Mouse (Mus musculus): ENCODE results near the gene Spast. TPM values are rescaled to one million over a fixed set of nuclear protein-coding genes. Genes with fewer than 3 reads are reported as not detected.

Gene Spast
- polyA plus RNA-seq, 1 experiment = 14.3 TPM

- Histone ChIP-seq H3K27me3 (ENCODE audit: control insufficient read depth, insufficient read depth, insufficient read length) (no peaks in the 10 kb centered on the region), H3K4me2 (ENCODE audit: low read depth) (no peak overlapping the region), H3K36me3 (ENCODE audit: control insufficient read depth, insufficient read depth) (no peaks in the 10 kb centered on the region), H3K4me3 (no peak overlapping the region), H3K79me2 (ENCODE audit: control insufficient read depth, insufficient read depth) (no peaks in the 10 kb centered on the region), H3ac (ENCODE audit: control insufficient read depth, insufficient read length) (no peak overlapping the region)
- TF ChIP-seq USF1 (IDR thresholded peaks at IDR 0.05; ENCODE audit: low read depth) (no peak), MAX (IDR thresholded peaks at IDR 0.05; ENCODE audit: low read depth) (no peak), CEBPB (IDR thresholded peaks at IDR 0.05; ENCODE audit: insufficient read depth, poor library complexity, severe bottlenecking) (no peak), E2F4 (IDR thresholded peaks at IDR 0.05; ENCODE audit: insufficient read depth) (no peak), SRF (IDR thresholded peaks at IDR 0.05; ENCODE audit: control insufficient read depth, insufficient read length, low read depth) (no peak), TCF12 (IDR thresholded peaks at IDR 0.05; ENCODE audit: insufficient read depth, poor library complexity, severe bottlenecking) (no peak), POLR2AphosphoS2 (IDR thresholded peaks at IDR 0.05; ENCODE audit: insufficient read length, low read depth) (no peak), MYOG (IDR thresholded peaks at IDR 0.05; ENCODE audit: control insufficient read depth in 1 of 3, insufficient read depth in 1 of 3, insufficient read length in 2 of 3, low read depth in 2 of 3) (no peak), MYOD1 (IDR thresholded peaks at IDR 0.05; ENCODE audit: control insufficient read depth in 1 of 3, insufficient read length in 2 of 3, low read depth in 2 of 3) (no peak), TCF3 (IDR thresholded peaks at IDR 0.05; ENCODE audit: insufficient read length, low read depth) (no peak), POLR2A (IDR thresholded peaks at IDR 0.05; ENCODE audit: insufficient read length, low read depth) (no peak), REST (IDR thresholded peaks at IDR 0.05; ENCODE audit: insufficient read depth, insufficient read length) (no peak)
Observed at GRCm38 (mm10) chr17:74300089-74300488, 38.7 kb upstream of the Spast start.

GRCm38 (mm10) chr17:74304060-74304459 is 34.7 kb upstream of the Spast start:
- Histone ChIP-seq H3K27me3 (ENCODE audit: control insufficient read depth, insufficient read depth, insufficient read length) (no peaks in the 10 kb centered on the region), H3K79me2 (ENCODE audit: control insufficient read depth, insufficient read depth) (no peaks in the 10 kb centered on the region), H3K4me3 (no peak overlapping the region), H3ac (ENCODE audit: control insufficient read depth, insufficient read length) (no peak overlapping the region), H3K4me2 (ENCODE audit: low read depth) (no peak overlapping the region), H3K36me3 (ENCODE audit: control insufficient read depth, insufficient read depth) (peaks cover 12% of the 10 kb centered on the region)
- TF ChIP-seq MYOD1 (IDR thresholded peaks at IDR 0.05; ENCODE audit: control insufficient read depth in 1 of 3, insufficient read length in 2 of 3, low read depth in 2 of 3) = no peak
- TF ChIP-seq TCF3 (IDR thresholded peaks at IDR 0.05; ENCODE audit: insufficient read length, low read depth) = no peak
- TF ChIP-seq TCF12 (IDR thresholded peaks at IDR 0.05; ENCODE audit: insufficient read depth, poor library complexity, severe bottlenecking) = no peak
- no peak for TF ChIP-seq POLR2A (IDR thresholded peaks at IDR 0.05; ENCODE audit: insufficient read length, low read depth)

- TF ChIP-seq CEBPB (IDR thresholded peaks at IDR 0.05; ENCODE audit: insufficient read depth, poor library complexity, severe bottlenecking) (no peak), SRF (IDR thresholded peaks at IDR 0.05; ENCODE audit: control insufficient read depth, insufficient read length, low read depth) (no peak), POLR2AphosphoS2 (IDR thresholded peaks at IDR 0.05; ENCODE audit: insufficient read length, low read depth) (no peak), MYOG (IDR thresholded peaks at IDR 0.05; ENCODE audit: control insufficient read depth in 1 of 3, insufficient read depth in 1 of 3, insufficient read length in 2 of 3, low read depth in 2 of 3) (no peak), TCF12 (IDR thresholded peaks at IDR 0.05; ENCODE audit: insufficient read depth, poor library complexity, severe bottlenecking) (no peak), USF1 (IDR thresholded peaks at IDR 0.05; ENCODE audit: low read depth) (no peak), MYOD1 (IDR thresholded peaks at IDR 0.05; ENCODE audit: control insufficient read depth in 1 of 3, insufficient read length in 2 of 3, low read depth in 2 of 3) (no peak), E2F4 (IDR thresholded peaks at IDR 0.05; ENCODE audit: insufficient read depth) (no peak), REST (IDR thresholded peaks at IDR 0.05; ENCODE audit: insufficient read depth, insufficient read length) (no peak), POLR2A (IDR thresholded peaks at IDR 0.05; ENCODE audit: insufficient read length, low read depth) (no peak), TCF3 (IDR thresholded peaks at IDR 0.05; ENCODE audit: insufficient read length, low read depth) (no peak), MAX (IDR thresholded peaks at IDR 0.05; ENCODE audit: low read depth) (no peak)
- H3ac ChIP-seq (ENCODE audit: control insufficient read depth, insufficient read length) = no peak overlapping the region
- no peaks in the 10 kb centered on the region for H3K79me2 ChIP-seq (ENCODE audit: control insufficient read depth, insufficient read depth)
- no peak overlapping the region for H3K4me3 ChIP-seq
- no peaks in the 10 kb centered on the region for H3K27me3 ChIP-seq (ENCODE audit: control insufficient read depth, insufficient read depth, insufficient read length)
- peaks cover 12% of the 10 kb centered on the region for H3K36me3 ChIP-seq (ENCODE audit: control insufficient read depth, insufficient read depth)
- H3K4me2 ChIP-seq (ENCODE audit: low read depth) = no peak overlapping the region
Observed at GRCm38 (mm10) chr17:74305616-74306015, 33.2 kb upstream of the Spast start.

GRCm38 (mm10) chr17:74306021-74306420 is 32.8 kb upstream of the Spast start:
- no peak overlapping the region for H3K4me3 ChIP-seq
- H3K36me3 ChIP-seq (ENCODE audit: control insufficient read depth, insufficient read depth) = peaks cover 12% of the 10 kb centered on the region
- H3K27me3 ChIP-seq (ENCODE audit: control insufficient read depth, insufficient read depth, insufficient read length) = no peaks in the 10 kb centered on the region
- H3K79me2 ChIP-seq (ENCODE audit: control insufficient read depth, insufficient read depth) = no peaks in the 10 kb centered on the region
- H3K4me2 ChIP-seq (ENCODE audit: low read depth) = no peak overlapping the region
- TF ChIP-seq TCF3 (IDR thresholded peaks at IDR 0.05; ENCODE audit: insufficient read length, low read depth) (no peak), REST (IDR thresholded peaks at IDR 0.05; ENCODE audit: insufficient read depth, insufficient read length) (no peak), POLR2A (IDR thresholded peaks at IDR 0.05; ENCODE audit: insufficient read length, low read depth) (no peak), POLR2AphosphoS2 (IDR thresholded peaks at IDR 0.05; ENCODE audit: insufficient read length, low read depth) (no peak), MYOG (IDR thresholded peaks at IDR 0.05; ENCODE audit: control insufficient read depth in 1 of 3, insufficient read depth in 1 of 3, insufficient read length in 2 of 3, low read depth in 2 of 3) (no peak), SRF (IDR thresholded peaks at IDR 0.05; ENCODE audit: control insufficient read depth, insufficient read length, low read depth) (no peak), CEBPB (IDR thresholded peaks at IDR 0.05; ENCODE audit: insufficient read depth, poor library complexity, severe bottlenecking) (no peak), TCF12 (IDR thresholded peaks at IDR 0.05; ENCODE audit: insufficient read depth, poor library complexity, severe bottlenecking) (no peak)
- H3ac ChIP-seq (ENCODE audit: control insufficient read depth, insufficient read length) = no peak overlapping the region
